Mouse (Mus musculus) lung, postnatal 0 days (tissue): ENCODE data around the gene Mlx. TPM values are rescaled to one million over a fixed set of nuclear protein-coding genes. Genes with fewer than 3 reads are reported as not detected.
A peak's percentile ranks its signal among the peaks of the same experiment; 100 is the strongest.

Experiments used
- ATAC-seq: fragments of 200-750 bp; cut with Nextera tagmentation; 2 replicates; pipeline ENCODE4 v1.8.0; 2017; ENCODE audit warnings: moderate library complexity
- DNase-seq: peaks from one replicate; pipeline ENCODE4 v3.0.0-alpha.2; 2016; ENCODE audit warnings: low spot score
- H3K27ac ChIP-seq: fragments of 300-500 bp; sonication (generic); 2 replicates; pipeline ENCODE4 v1.5.1; 2014; ENCODE audit warnings: antibody characterized with exemption, mild to moderate bottlenecking, low read length, mixed read lengths
- H3K27me3 ChIP-seq: fragments of 300-500 bp; sonication (generic); replicated peaks from 2 replicates; pipeline ENCODE4 v1.6.1; 2014; ENCODE audit warnings: low read length, mixed read lengths; ENCODE audit not compliant: insufficient read depth
- H3K36me3 ChIP-seq: fragments of 300-500 bp; sonication (generic); 2 replicates; pipeline ENCODE4 v1.6.1; 2014; ENCODE audit warnings: low read length, mixed read lengths; ENCODE audit not compliant: insufficient read depth
- H3K4me1 ChIP-seq: fragments of 300-500 bp; sonication (generic); 2 replicates; pipeline ENCODE4 v1.6.1; 2014; ENCODE audit warnings: antibody characterized with exemption, low read depth, low read length, mixed read lengths; ENCODE audit not compliant: insufficient read depth
- H3K4me2 ChIP-seq: fragments of 300-500 bp; sonication (generic); replicated peaks from 2 replicates; pipeline ENCODE4 v1.6.1; 2014; ENCODE audit warnings: low read depth, mild to moderate bottlenecking, low read length, moderate library complexity, mixed read lengths
- H3K4me3 ChIP-seq: fragments of 300-500 bp; sonication (generic); 2 replicates; pipeline ENCODE4 v1.5.1; 2014; ENCODE audit warnings: low read depth, low read length
- H3K9ac ChIP-seq: fragments of 300-500 bp; sonication (generic); replicated peaks from 2 replicates; pipeline ENCODE4 v1.6.1; 2014; ENCODE audit warnings: low read depth, mild to moderate bottlenecking
- H3K9me3 ChIP-seq: fragments of 300-500 bp; sonication (generic); 2 replicates; pipeline ENCODE4 v1.6.1; 2016; ENCODE audit warnings: low read length, mixed read lengths
- CTCF ChIP-seq: IDR thresholded peaks from 2 replicates; pipeline ENCODE4 v1.5.1; 2016; ENCODE audit warnings: antibody characterized with exemption, mild to moderate bottlenecking
- EP300 ChIP-seq: IDR thresholded peaks from 2 replicates; pipeline ENCODE4 v1.6.1; 2016; ENCODE audit warnings: antibody characterized with exemption, mild to moderate bottlenecking, control low read depth
- WGBS: fragments of 180-500 bp; shearing (Covaris S2); extraction: QIAGEN DNeasy Blood & Tissue Kit; methylation state at CpG from one replicate; pipeline ENCODE4 v1.1.7; 2014; 5-methylcytosine and 5-hydroxymethylcytosine counted together
- polyA plus RNA-seq: library from polyadenylated mRNA; unstranded; fragments of >200 nt; fragmentation: Nextera tagmentation; extraction: Ambion mirVana; gene quantifications from 2 replicates; pipeline ENCODE4 v1.2.1, GENCODE M21; 2015

Mlx gene
- polyA plus RNA-seq, 1 experiment from 2014 or later, result 42.5 TPM

GRCm38 (mm10) chr11:101098231-101098630 lies 11.2 kb downstream of the Mlx start:
- no peak for DNase-seq
- H3K4me1 ChIP-seq, result peaks cover 8% of the 10 kb centered on the region
- no peak overlapping the region for H3K4me3 ChIP-seq
- H3K36me3 ChIP-seq, result peaks cover 47% of the 10 kb centered on the region
- H3K27me3 ChIP-seq, result no peaks in the 10 kb centered on the region
- whole genome bisulfite sequencing, result 91% methylated on average over 8 of the region's 8 CpGs
- H3K9ac ChIP-seq, result no peak overlapping the region
- TF ChIP-seq CTCF, result no peak
- no peak for TF ChIP-seq EP300
- H3K9me3 ChIP-seq, result no peaks in the 10 kb centered on the region
- no peak overlapping the region for H3K27ac ChIP-seq
- no peak overlapping the region for H3K4me2 ChIP-seq
- no peak for ATAC-seq

- 91% methylated on average over 5 of the region's 5 CpGs for WGBS
- H3K4me1 ChIP-seq, result no peaks in the 10 kb centered on the region
- H3K36me3 ChIP-seq, result peaks cover 50% of the 10 kb centered on the region
- TF ChIP-seq EP300, result no peak
- TF ChIP-seq CTCF, result no peak
- H3K9me3 ChIP-seq, result no peaks in the 10 kb centered on the region
- H3K27ac ChIP-seq, result no peak overlapping the region
- no peaks in the 10 kb centered on the region for H3K27me3 ChIP-seq
- DNase-seq (no peak), ATAC-seq (no peak)
- no peak overlapping the region for H3K4me3 ChIP-seq
- no peak overlapping the region for H3K9ac ChIP-seq
- no peak overlapping the region for H3K4me2 ChIP-seq
These were observed 15.9 kb downstream of the Mlx start for GRCm38 (mm10) chr11:101103011-101103410.

GRCm38 (mm10) chr11:101109351-101109750 lies 22.3 kb downstream of the Mlx start:
- Histone ChIP-seq H3K4me2 (no peak overlapping the region), H3K9ac (no peak overlapping the region), H3K4me1 (no peaks in the 10 kb centered on the region), H3K36me3 (peaks cover 10% of the 10 kb centered on the region; the same call in 1 of the 2 replicates), H3K27me3 (no peaks in the 10 kb centered on the region), H3K4me3 (no peak overlapping the region), H3K27ac (no peak overlapping the region), H3K9me3 (no peaks in the 10 kb centered on the region)
- 78% methylated on average over 4 of the region's 4 CpGs for WGBS
- ATAC-seq (no peak), DNase-seq (no peak)
- TF ChIP-seq CTCF, result no peak
- TF ChIP-seq EP300, result no peak

GRCm38 (mm10) chr11:101110708-101111107 lies 23.6 kb downstream of the Mlx start:
- ATAC-seq (no peak), DNase-seq (no peak)
- no peak for TF ChIP-seq CTCF
- TF ChIP-seq EP300, result no peak
- Histone ChIP-seq H3K36me3 (peaks cover 7% of the 10 kb centered on the region; the same call in 1 of the 2 replicates), H3K4me2 (no peak overlapping the region), H3K9ac (no peak overlapping the region), H3K4me3 (no peak overlapping the region), H3K27me3 (no peaks in the 10 kb centered on the region), H3K27ac (no peak overlapping the region), H3K9me3 (no peaks in the 10 kb centered on the region), H3K4me1 (no peaks in the 10 kb centered on the region)
- 37% methylated on average over 5 of the region's 5 CpGs for WGBS

- Histone ChIP-seq H3K4me2 (no peak overlapping the region), H3K27ac (no peak overlapping the region), H3K9me3 (no peaks in the 10 kb centered on the region), H3K4me1 (no peaks in the 10 kb centered on the region), H3K4me3 (no peak overlapping the region), H3K9ac (no peak overlapping the region), H3K36me3 (peaks cover 7% of the 10 kb centered on the region; the same call in 1 of the 2 replicates), H3K27me3 (no peaks in the 10 kb centered on the region)
- DNase-seq (no peak), ATAC-seq (no peak)
- 89% methylated on average over 4 of the region's 4 CpGs for WGBS
- no peak for TF ChIP-seq CTCF
- no peak for TF ChIP-seq EP300
These were observed 24.1 kb downstream of the Mlx start for GRCm38 (mm10) chr11:101111178-101111577.

- WGBS, result 90% methylated on average over 3 of the region's 3 CpGs
- DNase-seq (no peak), ATAC-seq (no peak)
- no peak overlapping the region for H3K4me2 ChIP-seq
- TF ChIP-seq CTCF (no peak), EP300 (no peak)
- H3K36me3 ChIP-seq, result peaks cover 7% of the 10 kb centered on the region; the same call in 1 of the 2 replicates
- H3K9me3 ChIP-seq, result no peaks in the 10 kb centered on the region
- H3K9ac ChIP-seq, result no peak overlapping the region
- no peak overlapping the region for H3K4me3 ChIP-seq
- H3K4me1 ChIP-seq, result no peaks in the 10 kb centered on the region
- no peaks in the 10 kb centered on the region for H3K27me3 ChIP-seq
- H3K27ac ChIP-seq, result no peak overlapping the region
These were observed 25.1 kb downstream of the Mlx start for GRCm38 (mm10) chr11:101112186-101112585.

GRCm38 (mm10) chr11:101115564-101115963 lies 28.5 kb downstream of the Mlx start:
- Histone ChIP-seq H3K4me3 (no peak overlapping the region), H3K4me2 (no peak overlapping the region), H3K9me3 (no peaks in the 10 kb centered on the region), H3K27me3 (no peaks in the 10 kb centered on the region), H3K9ac (no peak overlapping the region), H3K36me3 (no peaks in the 10 kb centered on the region), H3K4me1 (peaks cover 12% of the 10 kb centered on the region; the same call in 1 of the 2 replicates), H3K27ac (no peak overlapping the region)
- ATAC-seq, result no peak
- DNase-seq, result peak; percentile 11
- 79% methylated on average over 2 of the region's 2 CpGs for WGBS
- no peak for TF ChIP-seq CTCF
- no peak for TF ChIP-seq EP300
